Mouse (Mus musculus) limb, embryonic 12.5 days (tissue): ENCODE results near the gene Fam155a. TPM values are rescaled to one million over a fixed set of nuclear protein-coding genes. Genes with fewer than 3 reads are reported as not detected.
"Not testable (repeated sequence)": the region's sequence is repeated elsewhere in the genome, so short reads cannot be mapped to it uniquely, and the experiment has no call there.

Experiments used
- ATAC-seq: fragments of 200-750 bp; cut with Nextera tagmentation; 2 replicates; pipeline ENCODE4 v1.8.0; 2017; ENCODE audit warnings: low read depth, moderate TSS enrichment; ENCODE audit not compliant: insufficient number of reproducible peaks, insufficient read depth, low FRiP score, low TSS enrichment
- H3K27ac ChIP-seq: fragments of 300-500 bp; sonication (generic); 2 replicates; pipeline ENCODE4 v1.5.1; 2016; ENCODE audit warnings: mild to moderate bottlenecking, moderate library complexity
- H3K27me3 ChIP-seq: fragments of 300-500 bp; sonication (generic); 2 replicates; pipeline ENCODE4 v1.6.1; 2016; ENCODE audit warnings: mild to moderate bottlenecking, moderate library complexity
- H3K36me3 ChIP-seq: fragments of 300-500 bp; sonication (generic); 2 replicates; pipeline ENCODE4 v1.6.1; 2016; ENCODE audit warnings: mild to moderate bottlenecking, moderate library complexity
- H3K4me1 ChIP-seq: fragments of 300-500 bp; sonication (generic); replicated peaks from 2 replicates; pipeline ENCODE4 v1.6.1; 2016
- H3K4me2 ChIP-seq: fragments of 300-500 bp; sonication (generic); 2 replicates; pipeline ENCODE4 v1.6.1; 2016; ENCODE audit warnings: mild to moderate bottlenecking, moderate library complexity
- H3K4me3 ChIP-seq: fragments of 300-500 bp; sonication (generic); replicated peaks from 2 replicates; pipeline ENCODE4 v1.5.1; 2016; ENCODE audit warnings: mild to moderate bottlenecking
- H3K9ac ChIP-seq: fragments of 300-500 bp; sonication (generic); replicated peaks from 2 replicates; pipeline ENCODE4 v1.6.1; 2016; ENCODE audit warnings: mild to moderate bottlenecking, moderate library complexity
- H3K9me3 ChIP-seq: fragments of 300-500 bp; sonication (generic); 2 replicates; pipeline ENCODE4 v1.6.1; 2016; ENCODE audit warnings: mild to moderate bottlenecking, moderate library complexity
- WGBS: fragments of 180-500 bp; shearing (Covaris S2); methylation state at CpG from one replicate; pipeline ENCODE4 v1.1.7; 2016; 5-methylcytosine and 5-hydroxymethylcytosine counted together
- polyA plus RNA-seq: library from polyadenylated mRNA; unstranded; fragments of >200 nt; fragmentation: Nextera tagmentation; extraction: Ambion mirVana; gene quantifications from 2 replicates; pipeline ENCODE4 v1.2.1, GENCODE M21; 2016

Gene Fam155a
- polyA plus RNA-seq, 1 experiment from 2014 or later: 0.99 TPM

DNA sequence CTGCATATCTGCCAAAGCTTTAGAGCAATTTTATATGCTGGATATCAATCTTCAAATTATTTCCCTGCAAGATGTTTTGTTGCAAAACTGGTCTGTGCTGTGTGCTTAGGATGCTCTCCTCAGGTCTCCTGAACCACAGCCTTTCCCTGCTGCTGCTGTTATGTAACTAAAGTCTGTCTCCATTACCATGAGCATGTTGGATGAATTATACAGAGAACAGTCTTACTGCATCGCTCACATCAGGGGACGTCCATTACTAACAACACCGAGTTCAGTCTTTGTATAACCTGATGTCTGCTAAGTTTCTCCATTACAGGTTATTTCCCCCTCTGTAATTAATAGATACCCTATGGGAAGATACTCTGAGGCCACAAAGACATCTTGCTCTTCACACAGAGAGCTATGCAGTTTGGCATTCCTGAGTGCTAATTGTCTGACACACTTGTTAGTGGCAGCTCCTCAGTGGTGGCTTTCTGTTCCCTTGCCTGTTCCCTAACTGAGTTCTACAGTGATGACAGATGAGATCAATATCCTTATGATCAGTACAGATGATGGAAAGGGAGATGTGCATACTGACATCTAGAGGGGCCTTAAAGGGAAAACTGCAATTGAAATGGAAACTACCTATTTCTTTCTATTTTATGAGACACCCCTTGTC is 372.2 kb downstream of the Fam155a start:
- Histone ChIP-seq H3K4me3 (no peak overlapping the region), H3K9ac (no peak overlapping the region), H3K27me3 (no peaks in the 10 kb centered on the region), H3K27ac (no peak overlapping the region), H3K36me3 (no peaks in the 10 kb centered on the region), H3K4me2 (no peak overlapping the region), H3K9me3 (no peaks in the 10 kb centered on the region), H3K4me1 (peaks cover 8% of the 10 kb centered on the region; the same call in 1 of the 2 replicates)
- ATAC-seq: no peak
- 39% methylated on average over 3 of the region's 3 CpGs for WGBS

DNA sequence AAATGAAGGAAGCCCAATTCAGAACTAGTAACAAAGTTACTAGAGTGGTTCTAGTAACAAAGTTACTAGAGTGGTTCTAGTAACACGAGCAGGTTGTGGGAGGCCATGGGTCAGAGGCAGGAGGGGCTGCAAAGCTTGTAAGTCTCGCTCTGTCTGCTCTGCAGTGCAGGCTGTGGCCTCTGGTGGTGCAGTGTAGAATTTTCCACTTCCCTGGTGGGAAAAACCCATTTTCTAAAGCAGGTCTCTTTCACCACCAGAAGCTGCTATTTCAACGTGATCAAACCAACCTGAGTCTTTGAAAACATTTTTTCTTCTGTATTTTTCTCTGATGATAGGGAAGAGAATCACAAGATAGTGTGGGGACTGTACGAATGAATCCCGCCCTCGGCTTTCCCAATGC is 372.9 kb downstream of the Fam155a start:
- Histone ChIP-seq H3K9me3 (no peaks in the 10 kb centered on the region), H3K9ac (no peak overlapping the region), H3K36me3 (no peaks in the 10 kb centered on the region), H3K27me3 (no peaks in the 10 kb centered on the region), H3K4me3 (no peak overlapping the region), H3K4me1 (peaks cover 8% of the 10 kb centered on the region; the same call in 1 of the 2 replicates), H3K4me2 (no peak overlapping the region), H3K27ac (no peak overlapping the region)
- no peak for ATAC-seq
- WGBS: 62% methylated on average over 6 of the region's 6 CpGs

DNA sequence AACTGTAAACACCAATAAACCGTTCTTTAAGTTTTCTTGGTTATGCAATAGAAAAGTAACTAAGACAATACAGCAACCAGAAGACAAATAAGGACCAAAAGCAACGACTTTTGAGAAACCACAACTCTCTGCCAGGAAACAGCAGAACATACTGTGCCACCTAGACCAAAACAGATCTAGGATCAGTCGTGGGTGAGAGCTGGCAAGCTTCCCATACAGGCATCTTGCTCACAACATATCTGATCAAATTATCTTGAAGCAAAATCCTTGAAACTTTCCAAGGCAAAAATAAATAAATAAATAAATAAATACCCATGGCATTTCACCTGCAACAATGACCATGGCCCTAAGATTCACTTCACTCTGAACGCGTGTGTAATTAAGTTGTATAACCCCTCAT is 376.3 kb downstream of the Fam155a start:
- H3K36me3 ChIP-seq: no peaks in the 10 kb centered on the region
- no peaks in the 10 kb centered on the region for H3K9me3 ChIP-seq
- 0 out of 2 replicates have a peak, but pooled peaks cover 2% of the 10 kb centered on the region for H3K4me1 ChIP-seq
- no peaks in the 10 kb centered on the region for H3K27me3 ChIP-seq
- ATAC-seq: no peak
- H3K4me2 ChIP-seq: no peak overlapping the region
- H3K4me3 ChIP-seq: no peak overlapping the region
- H3K27ac ChIP-seq: no peak overlapping the region
- WGBS: 85% methylated on average over 5 of the region's 5 CpGs
- H3K9ac ChIP-seq: no peak overlapping the region

GRCm38 (mm10) chr8:9393246-9393645 is 377.7 kb downstream of the Fam155a start:
- no peak for ATAC-seq
- WGBS: 41% methylated on average over 2 of the region's 2 CpGs
- Histone ChIP-seq H3K4me1 (0 out of 2 replicates have a peak, but pooled peaks cover 2% of the 10 kb centered on the region), H3K4me3 (no peak overlapping the region), H3K27ac (no peak overlapping the region), H3K4me2 (no peak overlapping the region), H3K27me3 (no peaks in the 10 kb centered on the region), H3K36me3 (no peaks in the 10 kb centered on the region), H3K9ac (no peak overlapping the region), H3K9me3 (no peaks in the 10 kb centered on the region)

- H3K9ac ChIP-seq, H3K27me3 ChIP-seq, H3K4me3 ChIP-seq, H3K4me2 ChIP-seq, H3K9me3 ChIP-seq, ATAC-seq, H3K27ac ChIP-seq, H3K36me3 ChIP-seq, H3K4me1 ChIP-seq: not testable (repeated sequence)
- 84% methylated on average over 2 of the region's 2 CpGs for WGBS
Observed at GRCm38 (mm10) chr8:9390229-9390628, 380.7 kb downstream of the Fam155a start.

- no peaks in the 10 kb centered on the region for H3K36me3 ChIP-seq
- no peak overlapping the region for H3K4me3 ChIP-seq
- H3K4me1 ChIP-seq: no peaks in the 10 kb centered on the region
- no peak overlapping the region for H3K4me2 ChIP-seq
- WGBS: 70% methylated on average over 8 of the region's 8 CpGs
- no peak overlapping the region for H3K9ac ChIP-seq
- no peak overlapping the region for H3K27ac ChIP-seq
- ATAC-seq: no peak
- no peaks in the 10 kb centered on the region for H3K9me3 ChIP-seq
- H3K27me3 ChIP-seq: no peaks in the 10 kb centered on the region
Observed at GRCm38 (mm10) chr8:9369201-9369600, 401.8 kb downstream of the Fam155a start.

DNA sequence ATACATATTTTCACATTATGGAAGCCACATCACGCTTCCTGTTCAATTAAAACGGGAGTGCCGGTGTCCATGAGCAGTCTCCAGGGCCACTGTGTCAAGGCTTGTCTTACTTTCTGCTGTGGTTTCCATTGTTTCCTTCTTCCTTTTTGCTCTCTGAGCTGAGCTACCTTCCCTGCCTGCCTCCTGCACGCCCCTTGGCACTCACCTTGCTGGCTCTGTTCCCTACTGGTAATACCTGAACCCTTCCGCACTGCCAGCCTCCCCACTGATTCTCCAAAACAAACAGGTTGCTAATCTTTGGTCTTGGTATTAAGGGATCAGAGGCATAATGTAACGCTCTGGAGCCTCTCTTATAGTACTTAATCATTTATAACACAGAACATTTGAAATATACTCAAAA is 403.2 kb downstream of the Fam155a start:
- Histone ChIP-seq H3K4me2 (no peak overlapping the region), H3K4me3 (no peak overlapping the region), H3K9me3 (no peaks in the 10 kb centered on the region), H3K4me1 (no peaks in the 10 kb centered on the region), H3K27me3 (no peaks in the 10 kb centered on the region), H3K27ac (no peak overlapping the region), H3K36me3 (no peaks in the 10 kb centered on the region), H3K9ac (no peak overlapping the region)
- no peak for ATAC-seq
- 77% methylated on average over 6 of the region's 6 CpGs for WGBS

- no peak overlapping the region for H3K27ac ChIP-seq
- H3K9me3 ChIP-seq: no peaks in the 10 kb centered on the region
- 63% methylated on average over 1 of the region's 1 CpGs for WGBS
- H3K4me3 ChIP-seq: no peak overlapping the region
- no peaks in the 10 kb centered on the region for H3K4me1 ChIP-seq
- H3K27me3 ChIP-seq: no peaks in the 10 kb centered on the region
- no peaks in the 10 kb centered on the region for H3K36me3 ChIP-seq
- H3K9ac ChIP-seq: no peak overlapping the region
- no peak for ATAC-seq
- H3K4me2 ChIP-seq: no peak overlapping the region
Observed at GRCm38 (mm10) chr8:9365381-9365780, 405.6 kb downstream of the Fam155a start.

- 54% methylated on average over 7 of the region's 7 CpGs for WGBS
- ATAC-seq: no peak
Observed at GRCm38 (mm10) chr8:9348523-9349135, 422.3 kb downstream of the Fam155a start.

GRCm38 (mm10) chr8:9347163-9347562 is 423.8 kb downstream of the Fam155a start:
- Histone ChIP-seq H3K27ac (no peak overlapping the region), H3K4me2 (no peak overlapping the region), H3K9me3 (no peaks in the 10 kb centered on the region), H3K36me3 (no peaks in the 10 kb centered on the region), H3K4me1 (no peaks in the 10 kb centered on the region), H3K27me3 (no peaks in the 10 kb centered on the region), H3K4me3 (no peak overlapping the region), H3K9ac (no peak overlapping the region)
- WGBS: 83% methylated on average over 4 of the region's 4 CpGs
- no peak for ATAC-seq

More at GRCm38 (mm10) chr8:9348523-9349135, 422.3 kb downstream of the Fam155a start:
- Histone ChIP-seq H3K27ac (no peak overlapping the region), H3K36me3 (no peaks in the 10 kb centered on the region), H3K9me3 (no peaks in the 10 kb centered on the region), H3K4me1 (no peaks in the 10 kb centered on the region), H3K4me3 (no peak overlapping the region), H3K27me3 (no peaks in the 10 kb centered on the region), H3K4me2 (no peak overlapping the region), H3K9ac (no peak overlapping the region)

GRCm38 (mm10) chr8:9344136-9344535 is 426.8 kb downstream of the Fam155a start:
- Histone ChIP-seq H3K27me3 (no peaks in the 10 kb centered on the region), H3K4me2 (no peak overlapping the region), H3K4me1 (no peaks in the 10 kb centered on the region), H3K36me3 (no peaks in the 10 kb centered on the region), H3K4me3 (no peak overlapping the region), H3K9ac (no peak overlapping the region), H3K27ac (no peak overlapping the region), H3K9me3 (no peaks in the 10 kb centered on the region)
- 75% methylated on average over 4 of the region's 4 CpGs for WGBS
- no peak for ATAC-seq

- WGBS: 79% methylated on average over 9 of the region's 9 CpGs
- no peaks in the 10 kb centered on the region for H3K27me3 ChIP-seq
- H3K4me1 ChIP-seq: no peaks in the 10 kb centered on the region
- H3K4me3 ChIP-seq: no peak overlapping the region
- H3K9me3 ChIP-seq: no peaks in the 10 kb centered on the region
- no peaks in the 10 kb centered on the region for H3K36me3 ChIP-seq
- no peak overlapping the region for H3K4me2 ChIP-seq
- ATAC-seq: no peak
- no peak overlapping the region for H3K9ac ChIP-seq
- no peak overlapping the region for H3K27ac ChIP-seq
Observed at GRCm38 (mm10) chr8:9342998-9343397, 428.0 kb downstream of the Fam155a start.
